Mouse (Mus musculus) heart, embryonic 15.5 days (tissue): ENCODE results near the gene Pnrc2. TPM values are rescaled to one million over a fixed set of nuclear protein-coding genes. Genes with fewer than 3 reads are reported as not detected.
A peak's percentile ranks its signal among the peaks of the same experiment; 100 is the strongest.

ENCODE experiments used
- ATAC-seq: fragments of 200-750 bp; cut with Nextera tagmentation; replicated peaks from 2 replicates; pipeline ENCODE4 v1.8.0; 2017; ENCODE audit warnings: low read depth, moderate TSS enrichment; ENCODE audit not compliant: insufficient number of reproducible peaks, insufficient read depth, low FRiP score
- H3K27ac ChIP-seq: fragments of 300-500 bp; sonication (generic); 2 replicates; pipeline ENCODE4 v1.5.1; 2015; ENCODE audit warnings: mild to moderate bottlenecking, inconsistent platforms
- H3K27me3 ChIP-seq: fragments of 300-500 bp; sonication (generic); 2 replicates; pipeline ENCODE4 v1.6.1; 2015; ENCODE audit warnings: inconsistent platforms
- H3K36me3 ChIP-seq: fragments of 300-500 bp; sonication (generic); 2 replicates; pipeline ENCODE4 v1.6.1; 2015; ENCODE audit warnings: mild to moderate bottlenecking, inconsistent platforms
- H3K4me1 ChIP-seq: fragments of 300-500 bp; sonication (generic); replicated peaks from 2 replicates; pipeline ENCODE4 v1.6.1; 2015; ENCODE audit warnings: inconsistent platforms
- H3K4me2 ChIP-seq: fragments of 300-500 bp; sonication (generic); 2 replicates; pipeline ENCODE4 v1.6.1; 2015; ENCODE audit warnings: inconsistent platforms, mild to moderate bottlenecking, moderate library complexity
- H3K4me3 ChIP-seq: fragments of 300-500 bp; sonication (generic); 2 replicates; pipeline ENCODE4 v1.5.1; 2015; ENCODE audit warnings: mild to moderate bottlenecking, inconsistent platforms
- H3K9ac ChIP-seq: fragments of 300-500 bp; sonication (generic); 2 replicates; pipeline ENCODE4 v1.6.1; 2015; ENCODE audit warnings: mild to moderate bottlenecking, inconsistent platforms
- H3K9me3 ChIP-seq: fragments of 300-500 bp; sonication (generic); replicated peaks from 2 replicates; pipeline ENCODE4 v1.6.1; 2016; ENCODE audit warnings: inconsistent platforms
- WGBS: fragments of 180-500 bp; shearing (Covaris S2); methylation state at CpG from one replicate; pipeline ENCODE4 v1.1.7; 2015; ENCODE audit warnings: mixed read lengths; 5-methylcytosine and 5-hydroxymethylcytosine counted together
- polyA plus RNA-seq: library from polyadenylated mRNA; unstranded; fragments of >200 nt; fragmentation: Nextera tagmentation; extraction: Ambion mirVana; gene quantifications from 2 replicates; pipeline ENCODE4 v1.2.1, GENCODE M21; 2015

The Pnrc2 gene
- polyA plus RNA-seq, 1 experiment from 2014 or later: 123 TPM

DNA sequence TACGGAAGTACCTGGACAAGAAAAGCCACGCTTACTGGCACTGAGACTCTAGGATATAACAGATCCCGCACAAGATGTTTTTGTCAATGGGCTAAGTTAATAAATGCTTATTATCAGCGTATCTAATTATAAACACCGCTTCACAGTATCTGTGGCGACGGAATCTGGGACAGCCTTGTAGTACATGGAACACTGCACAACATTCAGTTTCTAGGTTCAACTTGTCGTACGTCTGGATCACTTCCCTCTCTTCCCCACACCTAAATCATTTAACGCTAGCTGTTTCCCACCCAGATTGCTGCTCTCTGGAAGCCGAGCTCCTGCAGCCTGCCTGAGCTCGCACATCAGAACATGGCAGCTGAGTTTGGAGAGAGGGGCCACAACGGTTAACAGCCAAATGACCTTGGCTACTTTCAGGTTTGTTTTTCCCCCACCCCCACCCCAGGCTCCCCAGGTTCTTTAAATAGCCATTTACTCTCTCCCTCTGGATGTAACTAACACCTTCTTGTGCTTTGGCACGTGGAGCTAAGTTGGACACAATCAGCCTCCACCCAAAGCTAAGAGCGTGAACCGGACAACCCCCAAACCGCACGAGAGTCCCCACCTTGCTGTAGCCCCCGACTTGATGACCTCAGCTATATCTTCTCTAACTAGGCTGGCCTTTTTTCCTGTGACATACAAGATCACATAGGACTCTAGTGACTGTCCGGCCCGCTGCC is 34.2 kb downstream of the Pnrc2 start:
- H3K4me2 ChIP-seq: peak overlapping the region; percentile 36
- H3K4me3 ChIP-seq: no peak overlapping the region
- peak overlapping the region; percentile 91 for H3K27ac ChIP-seq
- H3K9me3 ChIP-seq: no peaks in the 10 kb centered on the region
- H3K27me3 ChIP-seq: no peaks in the 10 kb centered on the region
- ATAC-seq: peak; percentile 72
- H3K9ac ChIP-seq: 0 out of 2 replicates have a peak overlapping the region, but pooled peaks have one; percentile 21
- 44% methylated on average over 21 of the region's 21 CpGs for WGBS
- peaks cover 23% of the 10 kb centered on the region for H3K4me1 ChIP-seq
- H3K36me3 ChIP-seq: no peaks in the 10 kb centered on the region

DNA sequence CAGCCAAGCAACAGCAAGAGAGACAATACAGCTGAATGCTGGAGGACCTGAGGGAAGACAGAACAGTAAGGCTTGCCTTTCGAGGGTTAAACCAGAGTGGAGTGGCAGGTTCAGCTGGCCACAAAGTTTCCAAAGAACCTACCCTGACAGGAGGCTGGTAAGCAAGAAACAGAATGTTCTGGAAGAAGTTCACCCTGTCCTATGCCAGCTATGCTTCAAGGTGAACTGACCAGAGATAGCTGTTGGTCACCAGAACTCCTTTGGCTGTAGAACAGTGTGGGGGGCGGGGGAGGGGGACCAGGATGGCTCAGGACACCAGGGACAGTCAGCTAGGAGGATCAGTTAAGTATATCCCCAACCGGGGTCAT is 34.7 kb downstream of the Pnrc2 start:
- Histone ChIP-seq H3K9me3 (no peaks in the 10 kb centered on the region), H3K4me3 (no peak overlapping the region), H3K4me1 (peaks cover 23% of the 10 kb centered on the region), H3K36me3 (no peaks in the 10 kb centered on the region), H3K27ac (peak overlapping the region; percentile 91), H3K9ac (no peak overlapping the region), H3K4me2 (peak overlapping the region; percentile 36), H3K27me3 (no peaks in the 10 kb centered on the region)
- 56% methylated on average over 3 of the region's 3 CpGs for WGBS
- 0 out of 2 replicates have a peak, but pooled peaks have one; percentile 26 for ATAC-seq

DNA sequence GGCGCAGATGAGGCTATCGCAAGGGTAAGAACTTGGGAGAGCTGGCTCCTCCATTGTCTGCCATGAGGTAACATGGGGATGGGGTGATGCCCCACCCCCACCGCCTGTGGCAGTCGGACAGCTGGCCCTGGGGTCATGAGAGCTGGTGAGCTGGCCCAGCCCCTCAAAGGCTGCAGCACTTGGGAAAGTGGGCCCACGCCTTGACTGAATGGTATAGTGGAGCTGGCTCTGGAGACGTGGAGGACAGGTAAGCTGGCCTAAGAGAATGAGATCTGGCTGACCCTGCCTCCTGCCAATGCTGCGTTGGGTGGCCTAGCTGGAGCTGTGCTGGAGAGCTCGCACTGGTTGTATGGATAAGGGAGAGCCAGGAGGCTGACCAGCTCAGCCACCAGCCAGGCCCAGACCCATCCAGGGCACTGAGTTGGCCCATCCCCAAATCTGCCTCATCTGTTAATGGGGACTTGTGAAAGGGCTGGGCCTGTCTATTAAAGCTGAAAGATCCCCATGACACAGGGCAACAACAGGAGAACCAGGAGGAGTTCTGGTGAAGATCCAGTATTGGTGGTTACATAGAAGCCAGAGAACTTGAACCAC is 39.4 kb downstream of the Pnrc2 start:
- H3K4me1 ChIP-seq: peaks cover 10% of the 10 kb centered on the region
- WGBS: 87% methylated on average over 8 of the region's 8 CpGs
- ATAC-seq: 0 out of 2 replicates have a peak, but pooled peaks have one; percentile 29
- H3K4me2 ChIP-seq: no peak overlapping the region
- no peaks in the 10 kb centered on the region for H3K27me3 ChIP-seq
- no peak overlapping the region for H3K4me3 ChIP-seq
- no peak overlapping the region for H3K9ac ChIP-seq
- H3K36me3 ChIP-seq: no peaks in the 10 kb centered on the region
- H3K27ac ChIP-seq: no peak overlapping the region
- no peaks in the 10 kb centered on the region for H3K9me3 ChIP-seq

DNA sequence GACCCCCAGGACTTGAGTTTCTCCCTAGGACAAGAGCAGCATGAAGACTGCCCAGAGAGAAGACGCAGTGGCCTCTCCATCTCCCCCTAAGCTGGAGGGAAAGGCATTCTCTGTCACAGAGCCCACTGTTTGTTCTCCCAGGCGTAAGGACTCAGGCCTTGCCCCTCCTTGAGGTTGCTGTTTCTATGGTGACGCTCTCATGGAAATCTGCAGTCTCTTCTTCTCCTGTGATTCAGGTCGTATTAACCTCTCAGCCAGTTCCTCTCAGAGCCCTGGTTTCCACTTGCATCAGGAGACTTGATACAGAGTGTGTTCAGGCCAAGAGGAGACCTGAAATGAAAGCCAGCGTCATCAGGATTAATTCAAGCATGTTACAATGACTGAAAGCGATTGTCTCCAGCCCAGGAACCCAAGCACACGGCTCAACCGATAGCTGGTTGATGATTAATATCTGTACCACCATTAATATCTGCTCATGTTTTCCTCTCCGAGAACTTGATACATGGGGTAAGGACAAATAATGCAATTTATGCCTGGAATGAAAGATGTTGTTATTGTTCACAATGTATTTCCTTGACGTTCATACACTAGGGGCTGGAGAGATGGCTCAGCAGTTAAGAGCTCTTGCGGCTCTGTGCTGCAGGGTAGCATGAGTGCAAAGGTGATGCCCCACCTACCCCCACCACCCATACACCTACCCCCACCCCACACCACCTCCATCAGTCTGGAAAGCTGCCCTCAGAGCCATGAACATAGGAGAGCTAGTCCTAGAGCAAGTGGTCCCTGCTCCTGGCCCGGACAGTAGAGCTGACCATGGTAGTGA is 40.1 kb downstream of the Pnrc2 start:
- 71% methylated on average over 12 of the region's 12 CpGs for WGBS
- no peak overlapping the region for H3K27ac ChIP-seq
- ATAC-seq: peak; percentile 28; the same call in 1 of the 2 replicates

DNA sequence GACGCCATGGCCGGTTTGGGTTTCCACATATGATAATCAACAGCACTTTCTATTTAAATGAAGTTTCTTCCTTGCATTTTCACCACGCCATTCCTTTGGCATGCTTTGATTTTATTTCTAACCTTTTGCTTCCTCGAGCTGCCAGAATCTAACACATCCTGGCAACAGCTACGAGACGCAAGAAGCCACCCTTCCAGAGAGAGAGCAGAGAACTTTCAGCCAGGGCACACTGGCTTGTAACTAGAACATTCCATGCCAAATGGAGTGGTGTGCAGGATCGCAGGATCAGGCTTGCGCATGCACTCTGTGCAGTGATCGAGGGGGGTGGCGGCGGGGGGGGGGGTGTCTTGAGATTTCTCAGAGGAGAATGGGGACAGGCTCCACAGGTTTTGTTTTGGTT is 41.6 kb downstream of the Pnrc2 start:
- H3K4me2 ChIP-seq: no peak overlapping the region
- no peaks in the 10 kb centered on the region for H3K9me3 ChIP-seq
- H3K36me3 ChIP-seq: no peaks in the 10 kb centered on the region
- no peaks in the 10 kb centered on the region for H3K27me3 ChIP-seq
- H3K4me3 ChIP-seq: no peak overlapping the region
- H3K27ac ChIP-seq: peak overlapping the region; percentile 10; the same call in 1 of the 2 replicates
- ATAC-seq: no peak
- H3K9ac ChIP-seq: no peak overlapping the region
- H3K4me1 ChIP-seq: peaks cover 14% of the 10 kb centered on the region
- WGBS: 60% methylated on average over 11 of the region's 11 CpGs

More for the DNA sequence above, 40.1 kb downstream of the Pnrc2 start:
- Histone ChIP-seq H3K36me3 (no peaks in the 10 kb centered on the region), H3K9ac (no peak overlapping the region), H3K4me1 (peaks cover 10% of the 10 kb centered on the region), H3K4me3 (no peak overlapping the region), H3K27me3 (no peaks in the 10 kb centered on the region), H3K9me3 (no peaks in the 10 kb centered on the region), H3K4me2 (no peak overlapping the region)

DNA sequence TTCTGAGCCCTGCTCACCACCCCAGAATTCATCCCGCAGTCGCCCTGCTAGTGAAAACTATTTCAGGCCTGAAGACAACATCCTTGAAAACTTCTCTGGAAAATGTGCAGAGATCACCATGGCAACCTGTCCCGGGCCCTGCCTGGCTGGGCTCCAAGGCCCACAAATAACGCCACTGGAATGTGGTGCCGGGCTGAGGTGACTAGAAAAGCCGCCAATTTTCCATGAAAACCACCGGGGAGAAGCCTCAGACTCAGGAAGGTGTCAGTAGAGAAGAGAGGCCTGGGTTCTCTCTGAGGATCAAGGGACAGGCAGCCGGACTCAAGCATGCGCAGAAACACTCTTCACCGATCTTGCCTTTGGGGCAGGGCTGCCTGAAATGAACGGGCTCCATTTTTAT is 45.2 kb downstream of the Pnrc2 start:
- 0 out of 2 replicates have a peak overlapping the region, but pooled peaks have one; percentile 0 for H3K4me3 ChIP-seq
- H3K9ac ChIP-seq: no peak overlapping the region
- H3K27me3 ChIP-seq: no peaks in the 10 kb centered on the region
- peak; percentile 76 for ATAC-seq
- no peaks in the 10 kb centered on the region for H3K36me3 ChIP-seq
- 13% methylated on average over 11 of the region's 11 CpGs for WGBS
- H3K4me2 ChIP-seq: peak overlapping the region; percentile 42
- H3K27ac ChIP-seq: peak overlapping the region; percentile 77
- H3K9me3 ChIP-seq: no peaks in the 10 kb centered on the region
- peaks cover 14% of the 10 kb centered on the region for H3K4me1 ChIP-seq

DNA sequence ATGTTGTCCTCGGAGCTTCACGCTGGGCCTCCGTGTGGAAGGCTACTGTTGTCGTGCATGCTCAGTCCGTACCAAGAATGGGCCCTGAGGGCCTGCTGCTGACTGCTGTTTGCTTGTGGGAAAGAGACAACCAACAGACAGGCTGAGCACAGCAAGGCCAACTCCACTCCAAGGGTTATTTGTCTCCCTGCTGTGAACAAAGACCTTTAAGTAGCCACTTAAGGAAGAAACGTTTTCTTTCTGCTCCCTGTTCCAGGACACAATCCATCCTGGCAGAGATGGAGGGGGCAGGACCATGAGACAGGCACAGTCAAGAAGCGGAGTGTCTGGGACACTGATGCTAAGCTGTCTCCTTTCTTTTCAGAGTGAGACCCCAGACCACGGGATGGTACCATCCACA is 49.4 kb downstream of the Pnrc2 start:
- Histone ChIP-seq H3K27ac (no peak overlapping the region), H3K4me3 (no peak overlapping the region), H3K4me1 (peaks cover 16% of the 10 kb centered on the region), H3K27me3 (no peaks in the 10 kb centered on the region), H3K9me3 (no peaks in the 10 kb centered on the region), H3K4me2 (no peak overlapping the region), H3K9ac (no peak overlapping the region), H3K36me3 (no peaks in the 10 kb centered on the region)
- 42% methylated on average over 8 of the region's 8 CpGs for WGBS
- no peak for ATAC-seq

DNA sequence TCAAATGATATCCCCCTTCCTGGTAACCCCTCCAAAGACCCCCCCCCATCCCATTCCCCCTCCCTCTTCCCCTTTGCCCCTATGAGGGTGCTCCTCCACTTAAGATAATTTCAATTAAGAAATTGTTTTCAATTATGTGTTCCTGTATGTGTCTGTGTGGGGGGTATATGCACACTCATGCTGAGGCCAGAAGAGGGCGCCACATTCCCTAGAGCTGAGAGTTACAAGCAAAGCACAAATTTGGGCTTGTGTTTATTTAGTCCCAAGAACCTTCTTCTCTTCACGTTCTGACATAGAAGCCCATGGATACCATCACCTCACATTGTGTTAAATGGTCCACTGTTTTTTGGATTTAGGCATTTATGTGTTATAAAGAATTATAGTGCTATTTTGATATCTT is 50.4 kb downstream of the Pnrc2 start:
- H3K27me3 ChIP-seq: no peaks in the 10 kb centered on the region
- H3K9ac ChIP-seq: no peak overlapping the region
- H3K4me1 ChIP-seq: peaks cover 7% of the 10 kb centered on the region
- H3K27ac ChIP-seq: no peak overlapping the region
- no peaks in the 10 kb centered on the region for H3K36me3 ChIP-seq
- H3K9me3 ChIP-seq: no peaks in the 10 kb centered on the region
- no peak overlapping the region for H3K4me2 ChIP-seq
- ATAC-seq: no peak
- no peak overlapping the region for H3K4me3 ChIP-seq
- WGBS: 70% methylated on average over 2 of the region's 2 CpGs

DNA sequence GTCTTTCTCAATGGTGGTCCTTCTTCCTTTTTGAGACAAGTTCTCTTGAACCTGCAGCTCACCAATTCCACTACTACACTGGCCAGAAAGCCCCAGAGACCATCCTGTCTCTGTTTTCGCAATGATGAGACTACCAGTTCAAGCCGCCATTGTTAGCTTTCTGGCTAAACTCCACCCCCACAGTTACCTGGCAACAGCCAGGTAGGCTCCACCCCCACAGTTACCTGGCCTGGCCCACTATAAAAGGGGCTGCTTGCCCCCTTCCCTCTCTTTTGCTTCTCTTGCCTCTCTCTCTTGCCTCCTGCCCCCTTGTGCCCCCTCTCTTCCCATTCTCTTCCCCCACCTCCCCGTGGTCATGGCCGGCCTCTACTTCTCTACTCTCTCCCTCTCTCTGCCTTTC is 51.9 kb downstream of the Pnrc2 start:
- H3K9me3 ChIP-seq: no peaks in the 10 kb centered on the region
- no peak overlapping the region for H3K27ac ChIP-seq
- WGBS: 90% methylated on average over 4 of the region's 4 CpGs
- no peak overlapping the region for H3K4me2 ChIP-seq
- H3K36me3 ChIP-seq: no peaks in the 10 kb centered on the region
- H3K9ac ChIP-seq: no peak overlapping the region
- H3K4me3 ChIP-seq: no peak overlapping the region
- peaks cover 4% of the 10 kb centered on the region for H3K4me1 ChIP-seq
- no peak for ATAC-seq
- no peaks in the 10 kb centered on the region for H3K27me3 ChIP-seq
